Mouse (Mus musculus): ENCODE results near the gene Defb36. TPM values are rescaled to one million over a fixed set of nuclear protein-coding genes. Genes with fewer than 3 reads are reported as not detected.
A peak's percentile ranks its signal among the peaks of the same experiment; 100 is the strongest.

Gene Defb36
- total RNA-seq, 2 experiments from 2014 or later: not detected

GRCm38 (mm10) chr2:152622953-152623352 lies 18.8 kb downstream of the Defb36 start, which contains the start of gene Defb25:
Gene Defb25 (minus strand): TSS chr2:152623053.
- no peak for DNase-seq

- DNase-seq: no peak
These were observed 20.4 kb downstream of the Defb36 start for GRCm38 (mm10) chr2:152624566-152624965.

- no peak for DNase-seq
These were observed 21.1 kb downstream of the Defb36 start for GRCm38 (mm10) chr2:152625256-152625655.

- DNase-seq: peak; percentile 63
These were observed 22.9 kb downstream of the Defb36 start, which contains the start of gene Rem1 for GRCm38 (mm10) chr2:152626774-152627591. Gene Rem1 (plus strand): TSS chr2:152626951.

- DNase-seq: peak; percentile 34
These were observed 23.9 kb downstream of the Defb36 start for GRCm38 (mm10) chr2:152628066-152628465.

GRCm38 (mm10) chr2:152629239-152629638 lies 25.1 kb downstream of the Defb36 start:
- no peak for DNase-seq

GRCm38 (mm10) chr2:152629904-152630303 lies 25.8 kb downstream of the Defb36 start:
- DNase-seq: no peak

GRCm38 (mm10) chr2:152633334-152633733 lies 29.2 kb downstream of the Defb36 start:
- peak; percentile 49 for DNase-seq

- DNase-seq: no peak
These were observed 30.2 kb downstream of the Defb36 start for GRCm38 (mm10) chr2:152634311-152634710.

- peak; percentile 88 for DNase-seq
These were observed 32.3 kb downstream of the Defb36 start for GRCm38 (mm10) chr2:152636246-152637005.

GRCm38 (mm10) chr2:152637006-152637322 lies 32.8 kb downstream of the Defb36 start:
- DNase-seq: no peak

GRCm38 (mm10) chr2:152637381-152637780 lies 33.3 kb downstream of the Defb36 start:
- DNase-seq: peak; percentile 12

GRCm38 (mm10) chr2:152638865-152639264 lies 34.7 kb downstream of the Defb36 start:
- peak; percentile 24 for DNase-seq

- peak; percentile 60 for DNase-seq
These were observed 35.4 kb downstream of the Defb36 start for GRCm38 (mm10) chr2:152639406-152640113.

- peak; percentile 74 for DNase-seq
These were observed 48.9 kb downstream of the Defb36 start for GRCm38 (mm10) chr2:152652901-152653620.

- DNase-seq: peak; percentile 58
These were observed 50.0 kb downstream of the Defb36 start for GRCm38 (mm10) chr2:152653874-152654715.

GRCm38 (mm10) chr2:152657398-152657797 lies 53.3 kb downstream of the Defb36 start:
- DNase-seq: peak; percentile 65

- no peak for DNase-seq
These were observed 57.0 kb downstream of the Defb36 start for GRCm38 (mm10) chr2:152661163-152661562.

All from heart, postnatal 4 days (tissue).